Mouse (Mus musculus) lung, embryonic 15.5 days (tissue): Measurements from ENCODE around the gene Cdsn. TPM values are rescaled to one million over a fixed set of nuclear protein-coding genes. Genes with fewer than 3 reads are reported as not detected.

ENCODE experiments used
- ATAC-seq: fragments of 200-750 bp; cut with Nextera tagmentation; 2 replicates; pipeline ENCODE4 v1.8.0; 2017; ENCODE audit warnings: moderate number of reproducible peaks, borderline replicate concordance; ENCODE audit not compliant: low FRiP score, low TSS enrichment; ENCODE audit errors: extremely low read depth
- H3K27ac ChIP-seq: fragments of 300-500 bp; sonication (generic); 2 replicates; pipeline ENCODE4 v1.5.1; 2015; ENCODE audit warnings: moderate library complexity, mild to moderate bottlenecking, inconsistent platforms
- H3K27me3 ChIP-seq: fragments of 300-500 bp; sonication (generic); 2 replicates; pipeline ENCODE4 v1.6.1; 2015; ENCODE audit warnings: inconsistent platforms
- H3K36me3 ChIP-seq: fragments of 300-500 bp; sonication (generic); 2 replicates; pipeline ENCODE4 v1.6.1; 2015; ENCODE audit warnings: inconsistent platforms
- H3K4me1 ChIP-seq: fragments of 300-500 bp; sonication (generic); 2 replicates; pipeline ENCODE4 v1.6.1; 2015; ENCODE audit warnings: inconsistent platforms
- H3K4me2 ChIP-seq: fragments of 300-500 bp; sonication (generic); 2 replicates; pipeline ENCODE4 v1.6.1; 2015; ENCODE audit warnings: inconsistent platforms, mild to moderate bottlenecking, moderate library complexity
- H3K4me3 ChIP-seq: fragments of 300-500 bp; sonication (generic); 2 replicates; pipeline ENCODE4 v1.5.1; 2015; ENCODE audit warnings: mild to moderate bottlenecking, inconsistent platforms
- H3K9ac ChIP-seq: fragments of 300-500 bp; sonication (generic); 2 replicates; pipeline ENCODE4 v1.6.1; 2015; ENCODE audit warnings: inconsistent platforms
- H3K9me3 ChIP-seq: fragments of 300-500 bp; sonication (generic); 2 replicates; pipeline ENCODE4 v1.6.1; 2016; ENCODE audit warnings: inconsistent platforms
- WGBS: fragments of 180-500 bp; shearing (Covaris S2); methylation state at CpG from one replicate; pipeline ENCODE4 v1.1.7; 2015; 5-methylcytosine and 5-hydroxymethylcytosine counted together
- polyA plus RNA-seq: library from polyadenylated mRNA; unstranded; fragments of >200 nt; fragmentation: Nextera tagmentation; extraction: Ambion mirVana; gene quantifications from 2 replicates; pipeline ENCODE4 v1.2.1, GENCODE M21; 2015

Cdsn gene
- polyA plus RNA-seq, 1 experiment from 2014 or later: not detected

- WGBS: 53% methylated on average over 10 of the region's 10 CpGs
- no peak for ATAC-seq
- no peak overlapping the region for H3K9ac ChIP-seq
- no peak overlapping the region for H3K27ac ChIP-seq
- H3K4me2 ChIP-seq: no peak overlapping the region
- no peaks in the 10 kb centered on the region for H3K4me1 ChIP-seq
- H3K9me3 ChIP-seq: no peaks in the 10 kb centered on the region
- no peak overlapping the region for H3K4me3 ChIP-seq
- no peaks in the 10 kb centered on the region for H3K27me3 ChIP-seq
- no peaks in the 10 kb centered on the region for H3K36me3 ChIP-seq
These were observed 12.4 kb upstream of the Cdsn start for GRCm38 (mm10) chr17:35539540-35539939.

DNA sequence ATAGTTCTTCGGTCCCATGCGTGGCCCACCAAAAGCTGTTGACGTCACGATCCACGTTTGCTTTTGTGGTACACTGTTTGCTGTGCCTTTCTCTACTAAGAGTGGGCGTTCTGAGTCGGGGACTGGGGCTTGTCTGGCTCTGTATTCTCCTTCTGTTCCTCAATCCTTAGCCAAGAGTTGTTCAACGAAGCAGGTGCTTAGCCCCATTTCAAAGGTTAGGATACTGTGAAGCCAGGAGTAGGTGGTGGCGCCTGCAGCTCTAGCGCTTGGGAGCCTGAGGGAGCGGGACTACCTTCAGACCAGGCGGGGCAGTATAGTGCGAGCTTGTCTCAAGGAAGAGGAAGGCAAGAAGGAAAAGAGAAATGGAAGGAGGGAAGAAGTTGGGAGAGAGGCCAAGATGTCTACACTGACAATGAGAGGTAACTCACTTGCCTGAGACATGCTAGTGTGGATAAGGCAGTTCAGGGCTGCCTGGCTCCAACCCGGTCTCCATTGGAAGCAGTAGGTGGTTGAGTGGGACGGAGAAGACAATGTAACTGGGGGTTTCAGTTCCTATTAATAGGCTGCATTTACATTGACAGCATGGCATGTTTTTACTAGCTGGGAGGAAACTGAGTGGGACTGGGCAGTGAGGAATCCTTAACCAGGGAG is 9.0 kb upstream of the Cdsn start:
- Histone ChIP-seq H3K4me3 (no peak overlapping the region), H3K27ac (no peak overlapping the region), H3K4me1 (no peaks in the 10 kb centered on the region), H3K36me3 (no peaks in the 10 kb centered on the region), H3K9ac (no peak overlapping the region), H3K27me3 (no peaks in the 10 kb centered on the region), H3K9me3 (no peaks in the 10 kb centered on the region), H3K4me2 (no peak overlapping the region)
- ATAC-seq: no peak
- WGBS: 70% methylated on average over 15 of the region's 15 CpGs

DNA sequence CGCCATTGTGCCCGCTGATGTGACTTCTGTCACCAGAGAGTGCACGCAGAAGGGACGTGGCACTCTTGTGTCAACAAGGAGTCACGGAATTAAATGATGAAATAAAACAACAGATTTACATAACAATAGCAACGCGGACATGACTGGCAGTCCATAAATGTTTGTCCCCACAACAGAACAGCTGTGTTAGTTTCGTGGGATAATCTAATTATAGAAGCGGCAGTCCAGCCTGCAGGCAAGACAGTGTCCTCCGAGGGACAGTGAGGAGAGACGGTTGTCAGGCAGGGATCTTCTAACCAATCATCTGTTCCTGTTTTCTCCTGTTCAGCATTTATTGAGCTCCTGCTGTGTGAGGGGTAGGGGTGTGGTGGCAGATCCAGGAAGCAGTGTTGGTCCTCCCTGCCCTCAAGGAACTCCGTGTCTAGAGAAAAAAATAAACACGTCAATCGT is 8.5 kb upstream of the Cdsn start:
- Histone ChIP-seq H3K9ac (no peak overlapping the region), H3K4me1 (peaks cover under 1% of the 10 kb centered on the region; the same call in 1 of the 2 replicates), H3K4me3 (no peak overlapping the region), H3K36me3 (no peaks in the 10 kb centered on the region), H3K4me2 (no peak overlapping the region), H3K9me3 (no peaks in the 10 kb centered on the region), H3K27me3 (no peaks in the 10 kb centered on the region), H3K27ac (no peak overlapping the region)
- ATAC-seq: no peak
- 47% methylated on average over 14 of the region's 14 CpGs for WGBS

DNA sequence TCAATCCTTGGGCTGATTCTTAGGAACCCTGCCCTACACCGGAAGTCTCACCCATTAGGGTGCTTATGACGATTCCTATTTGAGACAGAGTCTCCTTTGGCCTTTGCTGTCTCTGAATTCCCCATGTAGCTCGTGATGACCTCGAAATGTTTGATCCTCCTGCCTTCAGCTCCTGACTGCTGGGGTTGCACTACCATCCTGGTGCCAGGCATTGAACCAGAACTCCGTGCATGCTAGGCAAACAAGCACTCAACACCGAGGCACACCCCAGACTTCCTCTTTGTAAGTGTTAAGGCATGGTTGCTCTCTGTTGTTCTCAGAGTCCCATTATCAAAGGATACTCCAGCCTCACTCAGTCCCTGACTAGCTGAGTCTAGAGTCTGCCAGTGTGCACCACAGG is 7.9 kb upstream of the Cdsn start:
- no peak overlapping the region for H3K9ac ChIP-seq
- H3K4me3 ChIP-seq: no peak overlapping the region
- H3K4me1 ChIP-seq: peaks cover 6% of the 10 kb centered on the region
- H3K9me3 ChIP-seq: no peaks in the 10 kb centered on the region
- H3K27me3 ChIP-seq: no peaks in the 10 kb centered on the region
- WGBS: 63% methylated on average over 6 of the region's 6 CpGs
- no peak overlapping the region for H3K27ac ChIP-seq
- H3K36me3 ChIP-seq: no peaks in the 10 kb centered on the region
- no peak overlapping the region for H3K4me2 ChIP-seq
- ATAC-seq: no peak

DNA sequence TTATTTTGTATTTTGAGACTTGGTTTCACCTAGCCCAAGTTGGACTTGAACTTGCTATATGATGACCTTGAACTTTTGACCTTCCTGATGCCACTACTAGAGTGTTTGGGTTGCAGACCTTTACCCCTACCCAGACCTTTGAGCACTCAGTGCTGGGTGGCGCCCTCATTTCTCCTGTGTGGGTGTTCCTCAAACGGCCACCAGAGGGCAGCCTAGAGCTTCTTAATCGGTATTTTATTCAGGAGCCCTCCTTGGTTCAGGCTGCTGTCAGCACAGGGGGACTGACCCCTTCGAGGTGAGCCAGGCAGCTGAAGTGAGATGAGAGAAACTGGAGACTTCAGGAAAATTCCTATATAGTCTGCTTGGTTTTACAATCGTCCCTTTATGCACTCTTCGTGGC is 7.2 kb upstream of the Cdsn start:
- Histone ChIP-seq H3K4me3 (no peak overlapping the region), H3K27me3 (no peaks in the 10 kb centered on the region), H3K27ac (no peak overlapping the region), H3K9ac (no peak overlapping the region), H3K4me2 (no peak overlapping the region), H3K4me1 (peaks cover 12% of the 10 kb centered on the region), H3K9me3 (no peaks in the 10 kb centered on the region), H3K36me3 (no peaks in the 10 kb centered on the region)
- 32% methylated on average over 6 of the region's 6 CpGs for WGBS
- ATAC-seq: no peak

GRCm38 (mm10) chr17:35547465-35547864 is 4.5 kb upstream of the Cdsn start:
- H3K9me3 ChIP-seq: no peaks in the 10 kb centered on the region
- H3K4me3 ChIP-seq: no peak overlapping the region
- ATAC-seq: no peak
- no peaks in the 10 kb centered on the region for H3K36me3 ChIP-seq
- no peak overlapping the region for H3K4me2 ChIP-seq
- no peak overlapping the region for H3K9ac ChIP-seq
- 60% methylated on average over 2 of the region's 2 CpGs for WGBS
- no peaks in the 10 kb centered on the region for H3K27me3 ChIP-seq
- peaks cover 19% of the 10 kb centered on the region for H3K4me1 ChIP-seq
- no peak overlapping the region for H3K27ac ChIP-seq

DNA sequence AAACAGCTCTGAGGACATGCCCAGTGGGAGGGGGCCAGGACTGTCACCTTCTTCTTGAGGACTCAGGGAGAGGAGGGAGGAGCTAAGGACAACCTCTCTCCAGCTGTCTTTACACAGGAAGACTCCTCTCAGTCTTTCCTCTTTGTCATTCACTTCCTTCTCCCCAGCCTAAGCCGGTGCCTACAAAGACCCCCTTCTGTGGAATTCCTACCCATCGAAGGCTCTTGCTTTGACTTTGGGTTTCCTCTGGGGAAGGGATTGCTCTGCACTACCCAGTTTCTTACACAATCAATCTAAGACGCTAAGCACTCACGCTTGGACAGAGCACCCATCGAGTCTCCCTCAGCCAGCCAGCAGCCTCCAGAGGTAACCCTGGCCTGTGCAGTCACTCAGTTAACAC is 3.3 kb upstream of the Cdsn start:
- H3K4me1 ChIP-seq: peaks cover 19% of the 10 kb centered on the region

DNA sequence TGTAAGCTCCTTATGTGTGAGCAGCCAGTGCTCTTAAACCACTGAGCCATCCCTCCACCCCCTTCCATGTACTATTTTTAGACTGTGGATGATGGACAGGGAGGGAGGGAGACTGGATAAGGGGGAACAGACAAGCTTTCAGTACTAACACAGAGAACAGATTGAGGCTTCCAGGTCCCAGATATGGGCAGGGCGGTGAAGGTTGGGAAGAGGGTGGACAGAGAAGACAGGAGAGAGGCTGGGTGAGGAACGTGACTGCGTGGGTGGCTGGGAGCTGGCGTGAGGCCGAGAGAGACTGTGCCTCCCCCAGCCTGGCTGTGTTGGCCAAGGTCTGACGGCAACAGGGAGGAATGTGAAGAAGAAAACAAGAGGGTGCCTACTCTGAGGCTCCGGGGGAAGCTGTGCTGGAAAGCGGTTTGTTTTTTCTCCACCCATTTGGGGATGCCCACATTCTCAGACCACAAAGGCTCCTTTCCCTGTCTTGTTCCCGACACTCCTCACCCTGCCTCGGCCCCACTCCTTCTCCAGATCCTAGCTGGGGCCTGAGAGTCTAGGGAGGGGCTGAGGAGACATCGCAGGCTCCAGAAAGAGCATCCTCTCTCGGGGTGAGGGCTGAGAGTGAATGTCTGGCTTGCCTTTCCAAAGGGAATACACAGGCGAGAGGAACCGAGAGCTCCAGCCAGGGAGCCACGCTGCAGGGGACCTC is 2.3 kb upstream of the Cdsn start:
- H3K4me2 ChIP-seq: peak overlapping the region; percentile 41
- H3K4me1 ChIP-seq: peaks cover 19% of the 10 kb centered on the region
- peak; percentile 75 for ATAC-seq
- H3K9me3 ChIP-seq: no peaks in the 10 kb centered on the region
- WGBS: 22% methylated on average over 15 of the region's 15 CpGs
- no peak overlapping the region for H3K9ac ChIP-seq
- H3K27ac ChIP-seq: peak overlapping the region; percentile 79
- H3K36me3 ChIP-seq: no peaks in the 10 kb centered on the region
- no peaks in the 10 kb centered on the region for H3K27me3 ChIP-seq
- H3K4me3 ChIP-seq: no peak overlapping the region

More for the DNA sequence above, 3.3 kb upstream of the Cdsn start:
- Histone ChIP-seq H3K4me2 (no peak overlapping the region), H3K27me3 (no peaks in the 10 kb centered on the region), H3K9ac (no peak overlapping the region), H3K9me3 (no peaks in the 10 kb centered on the region), H3K4me3 (no peak overlapping the region), H3K27ac (peak overlapping the region; percentile 79), H3K36me3 (no peaks in the 10 kb centered on the region)
- 22% methylated on average over 5 of the region's 5 CpGs for WGBS
- no peak for ATAC-seq

GRCm38 (mm10) chr17:35550143-35550494 is 1.8 kb upstream of the Cdsn start:
- H3K27ac ChIP-seq: peak overlapping the region; percentile 79
- H3K4me2 ChIP-seq: peak overlapping the region; percentile 41
- H3K4me1 ChIP-seq: peaks cover 19% of the 10 kb centered on the region
- no peaks in the 10 kb centered on the region for H3K36me3 ChIP-seq
- no peak overlapping the region for H3K9ac ChIP-seq
- ATAC-seq: no peak
- no peak overlapping the region for H3K4me3 ChIP-seq
- WGBS: 91% methylated on average over 4 of the region's 4 CpGs
- H3K9me3 ChIP-seq: no peaks in the 10 kb centered on the region
- no peaks in the 10 kb centered on the region for H3K27me3 ChIP-seq

- no peak for ATAC-seq
- H3K9me3 ChIP-seq: no peaks in the 10 kb centered on the region
- H3K4me1 ChIP-seq: peaks cover 19% of the 10 kb centered on the region
- H3K4me3 ChIP-seq: no peak overlapping the region
- 52% methylated on average over 8 of the region's 8 CpGs for WGBS
- H3K27me3 ChIP-seq: no peaks in the 10 kb centered on the region
- no peak overlapping the region for H3K4me2 ChIP-seq
- H3K36me3 ChIP-seq: no peaks in the 10 kb centered on the region
- no peak overlapping the region for H3K27ac ChIP-seq
- H3K9ac ChIP-seq: no peak overlapping the region
These were observed 1.1 kb upstream of the Cdsn start for GRCm38 (mm10) chr17:35550871-35551270.

DNA sequence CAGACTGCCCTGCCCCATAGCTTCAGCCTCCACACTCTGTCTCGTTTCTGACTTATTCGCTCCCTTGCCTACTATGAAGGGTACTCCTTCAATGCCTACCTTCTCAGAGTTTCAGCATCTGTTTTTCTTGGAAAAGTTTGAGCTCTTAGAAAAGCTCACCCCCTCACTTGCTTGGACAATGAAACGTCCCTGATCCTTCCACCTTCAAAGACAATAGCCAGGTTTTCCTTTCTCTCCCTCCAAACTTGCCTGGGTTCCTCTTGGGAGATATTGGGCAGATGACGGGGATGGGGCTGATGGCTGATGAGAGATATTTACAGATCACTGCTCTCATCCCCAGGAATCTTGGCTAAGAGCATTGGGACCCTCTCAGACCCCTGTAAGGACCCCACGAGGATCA is 2.4 kb downstream of the Cdsn start:
- no peak overlapping the region for H3K4me2 ChIP-seq
- no peaks in the 10 kb centered on the region for H3K27me3 ChIP-seq
- ATAC-seq: no peak
- H3K9me3 ChIP-seq: no peaks in the 10 kb centered on the region
- no peak overlapping the region for H3K9ac ChIP-seq
- no peak overlapping the region; the same call in 1 of the 2 replicates for H3K27ac ChIP-seq
- 75% methylated on average over 5 of the region's 5 CpGs for WGBS
- peaks cover 10% of the 10 kb centered on the region for H3K4me1 ChIP-seq
- no peak overlapping the region for H3K4me3 ChIP-seq
- no peaks in the 10 kb centered on the region for H3K36me3 ChIP-seq

DNA sequence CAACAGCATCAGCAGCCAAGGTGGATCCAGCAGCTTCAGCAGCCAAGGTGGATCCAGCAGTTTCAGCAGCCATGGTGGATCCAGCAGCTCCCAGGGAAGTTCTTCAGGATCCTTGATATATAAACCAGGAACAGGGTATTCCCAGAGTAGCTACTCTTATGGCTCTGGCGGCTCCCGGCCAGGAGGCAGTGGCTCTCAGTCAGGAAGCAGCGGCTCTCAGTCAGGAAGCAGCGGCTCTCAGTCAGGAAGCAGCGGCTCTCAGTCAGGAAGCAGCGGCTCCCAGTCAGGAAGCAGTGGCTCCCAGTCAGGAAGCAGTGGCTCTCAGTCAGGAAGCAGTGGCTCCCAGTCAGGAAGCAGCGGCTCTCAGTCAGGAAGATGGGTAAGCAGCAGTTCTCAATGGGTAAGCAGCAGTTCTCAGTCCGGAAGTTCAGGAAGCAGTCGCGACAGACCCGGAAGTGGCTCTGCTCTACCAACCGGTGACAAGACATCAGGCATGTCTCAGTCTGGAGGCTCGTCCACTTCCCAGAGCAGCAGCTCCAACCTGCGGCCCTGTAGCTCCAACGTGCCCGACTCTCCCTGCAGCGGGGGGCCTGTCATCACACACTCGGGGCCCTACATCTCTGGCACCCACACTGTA is 3.0 kb downstream of the Cdsn start:
- ATAC-seq: no peak
- Histone ChIP-seq H3K9me3 (no peaks in the 10 kb centered on the region), H3K4me3 (no peak overlapping the region), H3K4me2 (no peak overlapping the region), H3K4me1 (peaks cover 5% of the 10 kb centered on the region), H3K36me3 (no peaks in the 10 kb centered on the region), H3K27me3 (no peaks in the 10 kb centered on the region), H3K9ac (no peak overlapping the region), H3K27ac (no peak overlapping the region; the same call in 1 of the 2 replicates)
- 87% methylated on average over 18 of the region's 18 CpGs for WGBS
